19 mouse cellular contexts compared by ENCODE assay signal in genomic region chr3:131913534-131913933, GRCm38 (mm10).
"Had no signal": no experiment of that assay in that cellular context is flagged by ENCODE, and none has a peak within 500 bp of the region (broad histone marks: within the 10 kb centered on the region; RNA-seq: fewer than 3 reads in every experiment).

No protein-coding gene starts in this region.

- H3K27me3 ChIP-seq: limb, embryonic 12.5 days; limb, embryonic 15.5 days; lung, embryonic 15.5 days; megakaryocyte, embryonic 14.5 days; neural tube, embryonic 12.5 days had no signal

- H3K36me3 ChIP-seq: limb, embryonic 12.5 days; limb, embryonic 15.5 days; lung, embryonic 15.5 days; midbrain, embryonic 10.5 days; neural tube, embryonic 12.5 days had no signal

- H3K9me3 ChIP-seq: limb, embryonic 12.5 days; limb, embryonic 15.5 days; lung, embryonic 15.5 days; neural tube, embryonic 12.5 days had no signal

- H3K9ac ChIP-seq: limb, embryonic 12.5 days; limb, embryonic 15.5 days; liver, embryonic 14.5 days; liver, postnatal 0 days; lung, embryonic 15.5 days; neural tube, embryonic 12.5 days had no signal

- H3K27ac ChIP-seq: kidney, postnatal 0 days; layer of hippocampus, adult 2 months; limb, embryonic 12.5 days; limb, embryonic 15.5 days; liver, embryonic 14.5 days; lung, embryonic 15.5 days; midbrain, embryonic 10.5 days; neural tube, embryonic 12.5 days had no signal

- DNase-seq: kidney, adult 2 months; kidney, postnatal 25 days; layer of hippocampus, adult 9-11 months; left cerebral cortex, postnatal 4 days; liver, postnatal 0 days; lung, postnatal 10 days; lung, postnatal 36 days; thymus, adult 18-20 months; thymus, postnatal 36 days had no signal

- H3K4me2 ChIP-seq: limb, embryonic 12.5 days; limb, embryonic 15.5 days; liver, embryonic 11.5 days; lung, embryonic 15.5 days; neural tube, embryonic 12.5 days had no signal

- ATAC-seq: liver, postnatal 0 days had no signal

- H3K4me3 ChIP-seq: layer of hippocampus, adult 2 months; limb, embryonic 12.5 days; limb, embryonic 15.5 days; lung, embryonic 15.5 days; megakaryocyte, embryonic 14.5 days; midbrain, embryonic 10.5 days; neural tube, embryonic 12.5 days had no signal

- H3K4me1 ChIP-seq: limb, embryonic 12.5 days; limb, embryonic 15.5 days; lung, embryonic 15.5 days; megakaryocyte, embryonic 14.5 days; neural tube, embryonic 12.5 days had no signal
